Mouse (Mus musculus): Measurements from ENCODE around the gene Frmpd4. TPM values are rescaled to one million over a fixed set of nuclear protein-coding genes. Genes with fewer than 3 reads are reported as not detected.
A peak's percentile ranks its signal among the peaks of the same experiment; 100 is the strongest.

Gene Frmpd4
- total RNA-seq, 2 experiments from 2014 or later = 40.4 to 42.1 TPM

- DNase-seq (ENCODE audit: low spot score in 2 of 2) = no peak
- intact Hi-C loops (cut with DNase I) = no loop called here
Measured at GRCm38 (mm10) chrX:167719564-167719981, 857.5 kb downstream of the Frmpd4 start.

- no peak for DNase-seq (ENCODE audit: low spot score in 2 of 2)
- intact Hi-C loops (cut with DNase I) = no loop called here
Measured at GRCm38 (mm10) chrX:167719092-167719491, 857.9 kb downstream of the Frmpd4 start.

GRCm38 (mm10) chrX:167654806-167655495 is 922.1 kb downstream of the Frmpd4 start:
- DNase-seq (ENCODE audit: low spot score in 2 of 2) = no peak
- intact Hi-C loops (cut with DNase I) = no loop called here

- DNase-seq (ENCODE audit: low spot score in 2 of 2) = no peak
- intact Hi-C loops (cut with DNase I) = no loop called here
Measured at GRCm38 (mm10) chrX:167654249-167654648, 922.8 kb downstream of the Frmpd4 start.

GRCm38 (mm10) chrX:167597639-167598217 is 979.3 kb downstream of the Frmpd4 start:
- intact Hi-C loops (cut with DNase I) = no loop called here
- DNase-seq (ENCODE audit: low spot score in 2 of 2) = peak in 1 of 2 experiments; percentile 3

GRCm38 (mm10) chrX:167552827-167553226 is 1024.2 kb downstream of the Frmpd4 start:
- DNase-seq (ENCODE audit: low spot score in 2 of 2) = peak; percentile 6 to 82
- intact Hi-C loops (cut with DNase I) = no loop called here

- peak in 1 of 2 experiments; percentile 11 for DNase-seq (ENCODE audit: low spot score in 2 of 2)
- intact Hi-C loops (cut with DNase I) = no loop called here
Measured at GRCm38 (mm10) chrX:167523151-167523550, 1053.9 kb downstream of the Frmpd4 start.

- intact Hi-C loops (cut with DNase I) = no loop called here
- no peak for DNase-seq (ENCODE audit: low spot score in 2 of 2)
Measured at GRCm38 (mm10) chrX:167522528-167522927, 1054.5 kb downstream of the Frmpd4 start.

- peak in 1 of 2 experiments; percentile 25 for DNase-seq (ENCODE audit: low spot score in 2 of 2)
- intact Hi-C loops (cut with DNase I) = no loop called here
Measured at GRCm38 (mm10) chrX:167518440-167518839, 1058.6 kb downstream of the Frmpd4 start.

GRCm38 (mm10) chrX:167497780-167498179 is 1079.3 kb downstream of the Frmpd4 start:
- DNase-seq (ENCODE audit: low spot score in 2 of 2) = peak; percentile 51 to 70
- intact Hi-C loops (cut with DNase I) = no loop called here

- no peak for DNase-seq (ENCODE audit: low spot score in 2 of 2)
- intact Hi-C loops (cut with DNase I) = no loop called here
Measured at GRCm38 (mm10) chrX:167492265-167492664, 1084.8 kb downstream of the Frmpd4 start.

GRCm38 (mm10) chrX:167491589-167492207 is 1085.3 kb downstream of the Frmpd4 start:
- intact Hi-C loops (cut with DNase I) = no loop called here

GRCm38 (mm10) chrX:167483409-167484177 is 1093.4 kb downstream of the Frmpd4 start:
- DNase-seq (ENCODE audit: low spot score in 2 of 2) = no peak
- intact Hi-C loops (cut with DNase I) = no loop called here

More at GRCm38 (mm10) chrX:167491589-167492207, 1085.3 kb downstream of the Frmpd4 start:
- no peak for DNase-seq (ENCODE audit: low spot score in 2 of 2)

- intact Hi-C loops (cut with DNase I) = no loop called here
- DNase-seq (ENCODE audit: low spot score in 2 of 2) = no peak
Measured at GRCm38 (mm10) chrX:167477636-167478035, 1099.4 kb downstream of the Frmpd4 start.

GRCm38 (mm10) chrX:167434883-167435282 is 1142.1 kb downstream of the Frmpd4 start:
- DNase-seq (ENCODE audit: low spot score in 2 of 2) = no peak
- intact Hi-C loops (cut with DNase I) = no loop called here

GRCm38 (mm10) chrX:167433950-167434349 is 1143.1 kb downstream of the Frmpd4 start:
- intact Hi-C loops (cut with DNase I) = no loop called here
- no peak for DNase-seq (ENCODE audit: low spot score in 2 of 2)
